Mouse (Mus musculus): ENCODE data around the gene Pcca.

Pcca gene

GRCm38 (mm10) chr14:122891470-122891968, 357.4 kb downstream of the Pcca start:
- no peak for DNase-seq

- DNase-seq, result no peak
Observed at GRCm38 (mm10) chr14:122896106-122896505, 362.0 kb downstream of the Pcca start.

GRCm38 (mm10) chr14:122898550-122898949, 364.4 kb downstream of the Pcca start:
- DNase-seq, result no peak

- no peak for DNase-seq
Observed at GRCm38 (mm10) chr14:122900679-122901078, 366.6 kb downstream of the Pcca start.

GRCm38 (mm10) chr14:122901177-122901576, 367.1 kb downstream of the Pcca start:
- no peak for DNase-seq

- no peak for DNase-seq
Observed at GRCm38 (mm10) chr14:122901715-122902114, 367.6 kb downstream of the Pcca start.

- peak; percentile 24 for DNase-seq
Observed at GRCm38 (mm10) chr14:122902136-122902535, 368.0 kb downstream of the Pcca start.

GRCm38 (mm10) chr14:122902884-122903283, 368.8 kb downstream of the Pcca start:
- DNase-seq, result peak; percentile 78

- DNase-seq, result peak; percentile 16
Observed at GRCm38 (mm10) chr14:122903923-122904351, 369.8 kb downstream of the Pcca start.

GRCm38 (mm10) chr14:122905007-122905406, 370.9 kb downstream of the Pcca start:
- DNase-seq, result no peak

GRCm38 (mm10) chr14:122908075-122908474, 374.0 kb downstream of the Pcca start:
- DNase-seq, result no peak

GRCm38 (mm10) chr14:122909368-122910091, 375.4 kb downstream of the Pcca start:
- peak; percentile 7 for DNase-seq

GRCm38 (mm10) chr14:122911265-122911664, 377.1 kb downstream of the Pcca start:
- no peak for DNase-seq

GRCm38 (mm10) chr14:122912137-122912536, 378.0 kb downstream of the Pcca start:
- no peak for DNase-seq

GRCm38 (mm10) chr14:122912812-122913498, 378.8 kb downstream of the Pcca start:
- peak; percentile 68 for DNase-seq

GRCm38 (mm10) chr14:122913657-122914056, 379.5 kb downstream of the Pcca start, which contains the start of gene Ggact:
TSS of gene Ggact (minus strand) at chr14:122913757.
- no peak for DNase-seq

GRCm38 (mm10) chr14:122917676-122918075, 383.6 kb downstream of the Pcca start:
- no peak for DNase-seq

GRCm38 (mm10) chr14:122920011-122920410, 385.9 kb downstream of the Pcca start:
- no peak for DNase-seq

GRCm38 (mm10) chr14:122936460-122936859, 402.3 kb downstream of the Pcca start:
- DNase-seq, result no peak
